9 mouse cellular contexts compared by ENCODE assay signal in the genomic region with DNA sequence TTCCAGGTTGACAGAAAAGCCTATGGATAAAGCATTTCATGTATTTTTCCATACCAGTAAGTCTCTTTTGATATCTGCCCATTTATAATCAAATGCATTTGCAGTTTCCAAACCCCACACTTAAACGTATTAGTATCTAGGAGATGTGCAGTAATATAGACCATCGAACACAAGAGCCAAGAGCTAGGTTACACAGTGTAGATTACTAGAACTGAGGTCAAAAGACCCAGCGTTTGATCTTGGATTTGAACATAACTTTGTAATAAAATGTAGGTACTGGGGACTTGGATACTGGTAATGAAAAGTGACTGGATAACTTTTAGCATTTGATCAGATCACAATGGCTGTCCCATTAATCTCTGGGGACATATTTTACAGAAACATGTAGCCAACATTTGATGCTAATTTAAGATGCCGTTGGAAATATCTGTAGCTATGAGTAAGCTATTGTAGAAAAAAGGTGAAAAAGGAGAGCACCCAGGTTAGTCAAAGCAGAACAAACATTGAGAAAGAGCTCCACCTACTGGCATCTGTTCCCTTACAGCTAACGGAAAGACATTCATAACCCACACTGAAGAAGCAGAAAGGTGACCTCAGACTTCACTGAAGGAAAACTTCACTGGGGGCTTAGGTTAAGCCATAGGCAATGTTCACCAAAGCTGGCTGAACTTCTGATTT.
DNase-seq lines count a peak whose midpoint lies in the region; ATAC-seq and TF ChIP-seq lines count a peak whose summit lies in the region.
"Had no signal": no experiment of that assay in that cellular context is flagged by ENCODE, and none has a peak within 500 bp of the region (broad histone marks: within the 10 kb centered on the region; RNA-seq: fewer than 3 reads in every experiment).

No protein-coding gene starts in this region.

- H3K4me3 ChIP-seq in liver, adult 2 months (ENCODE audit: insufficient read depth, low read depth, low read length) = no peak overlapping the region
- no peak overlapping the region for H3K4me3 ChIP-seq in kidney, embryonic 14.5 days (ENCODE audit: low read length)
- no peak overlapping the region for H3K4me3 ChIP-seq in midbrain, embryonic 15.5 days
- H3K4me3 ChIP-seq: limb, embryonic 15.5 days had no signal

- no peak overlapping the region for H3K4me2 ChIP-seq in kidney, embryonic 14.5 days (replicated peaks; ENCODE audit: low read depth, low read length)
- H3K4me2 ChIP-seq in midbrain, embryonic 15.5 days = no peak overlapping the region
- H3K4me2 ChIP-seq: limb, embryonic 15.5 days had no signal

- no peak overlapping the region for H3K9ac ChIP-seq in liver, adult 2 months (ENCODE audit: low read depth, low read length)
- no peak overlapping the region for H3K9ac ChIP-seq in kidney, embryonic 14.5 days (ENCODE audit: low read depth, low read length)
- H3K9ac ChIP-seq in midbrain, embryonic 15.5 days = no peak overlapping the region
- H3K9ac ChIP-seq: limb, embryonic 15.5 days had no signal

- no peak overlapping the region for H3K27ac ChIP-seq in liver, adult 2 months (replicated peaks; ENCODE audit: insufficient read depth, low read depth, low read length)
- H3K27ac ChIP-seq in kidney, embryonic 14.5 days (ENCODE audit: low read depth, low read length) = no peak overlapping the region
- H3K27ac ChIP-seq in midbrain, embryonic 15.5 days = no peak overlapping the region
- H3K27ac ChIP-seq: limb, embryonic 15.5 days had no signal

- H3K79me2 ChIP-seq in liver, adult 2 months (ENCODE audit: control insufficient read depth, insufficient read depth, low read length) = no peaks in the 10 kb centered on the region

- 0 out of 2 replicates have a peak, but pooled peaks have one; percentile 57 for ATAC-seq in kidney, embryonic 14.5 days (ENCODE audit: low FRiP score, low TSS enrichment)
- ATAC-seq in midbrain, embryonic 15.5 days (replicated peaks) = peak; percentile 87
- no peak for ATAC-seq in erythroid progenitor cell, adult 5-6 weeks (replicated peaks; ENCODE audit: low FRiP score, poor library complexity, severe bottlenecking)

- TF ChIP-seq POLR2A in liver, adult 2 months (IDR thresholded peaks at IDR 0.05; ENCODE audit: extremely low read depth, insufficient read depth, low read length) = no peak

- WGBS in liver, adult 2 months = 43% methylated on average over 5 of the region's 5 CpGs
- 50% methylated on average over 5 of the region's 5 CpGs for WGBS in kidney, embryonic 14.5 days
- WGBS in midbrain, embryonic 15.5 days = 30% methylated on average over 5 of the region's 5 CpGs

- H3K27me3 ChIP-seq in liver, adult 2 months (ENCODE audit: control insufficient read depth, insufficient read depth, low read length) = no peaks in the 10 kb centered on the region
- H3K27me3 ChIP-seq in kidney, embryonic 14.5 days (ENCODE audit: control insufficient read depth, insufficient read depth, low read length) = no peaks in the 10 kb centered on the region
- H3K27me3 ChIP-seq in midbrain, embryonic 15.5 days (replicated peaks) = no peaks in the 10 kb centered on the region
- H3K27me3 ChIP-seq: limb, embryonic 15.5 days had no signal

- H3K9me3 ChIP-seq in kidney, embryonic 14.5 days (ENCODE audit: control insufficient read depth, low read length) = no peaks in the 10 kb centered on the region
- H3K9me3 ChIP-seq in midbrain, embryonic 15.5 days = no peaks in the 10 kb centered on the region
- H3K9me3 ChIP-seq: limb, embryonic 15.5 days had no signal

- 0 out of 2 replicates have a peak, but pooled peaks have one; percentile 13 for TF ChIP-seq CTCF in liver, adult 2 months (IDR thresholded peaks at IDR 0.05; ENCODE audit: low read depth, low read length)

- DNase-seq in liver, adult 2 months (ENCODE audit: extremely low read depth, low read depth, low spot score) = peak; percentile 12
- DNase-seq in liver (no peak), adipocyte (ENCODE audit: low spot score) (peak; percentile 67)
- DNase-seq in embryo, embryonic 9.5 days (ENCODE audit: extremely low spot score) = peak; percentile 38
- no peak for DNase-seq in thymus, postnatal 0 days (ENCODE audit: low spot score)

- no peaks in the 10 kb centered on the region for H3K36me3 ChIP-seq in liver, adult 2 months (ENCODE audit: control insufficient read depth, insufficient read depth, low read length)
- H3K36me3 ChIP-seq in kidney, embryonic 14.5 days (ENCODE audit: control insufficient read depth, insufficient read depth, low read length) = no peaks in the 10 kb centered on the region
- H3K36me3 ChIP-seq in midbrain, embryonic 15.5 days (replicated peaks) = no peaks in the 10 kb centered on the region
- H3K36me3 ChIP-seq: limb, embryonic 15.5 days had no signal

- H3K4me1 ChIP-seq in liver, adult 2 months (ENCODE audit: control insufficient read depth, insufficient read depth, low read length) = no peaks in the 10 kb centered on the region
- H3K4me1 ChIP-seq in kidney, embryonic 14.5 days (ENCODE audit: control insufficient read depth, insufficient read depth, low read length) = no peaks in the 10 kb centered on the region
- H3K4me1 ChIP-seq in midbrain, embryonic 15.5 days = no peaks in the 10 kb centered on the region
- H3K4me1 ChIP-seq: limb, embryonic 15.5 days had no signal

Comparison
In these comparisons a context has a peak if more than half of its experiments do, and no peak if none do; other contexts are left out.
1. DNase-seq: peak in liver, adult 2 months (single experiment), adipocyte (single experiment) and embryo, embryonic 9.5 days (single experiment); none in liver (single experiment) and thymus, postnatal 0 days (single experiment).